Mouse (Mus musculus) induced T-regulatory cell, adult 2 months (primary cell): ENCODE results near the gene B4galt2.
A peak's percentile ranks its signal among the peaks of the same experiment; 100 is the strongest.

Experiments used
- DNase-seq: peaks from one replicate; pipeline ENCODE4 v3.0.0-alpha.2; 2012; ENCODE audit warnings: low read depth

Gene B4galt2

GRCm38 (mm10) chr4:117834845-117835530 lies 48.3 kb downstream of the B4galt2 start:
- peak; percentile 60 for DNase-seq

GRCm38 (mm10) chr4:117834457-117834844 lies 48.8 kb downstream of the B4galt2 start, which contains the start of gene Slc6a9:
Slc6a9 (plus strand) TSS chr4:117834506.
- DNase-seq = no peak

- no peak for DNase-seq
Observed at GRCm38 (mm10) chr4:117831920-117832691, 51.2 kb downstream of the B4galt2 start.

- no peak for DNase-seq
Observed at GRCm38 (mm10) chr4:117831499-117831898, 51.8 kb downstream of the B4galt2 start.

GRCm38 (mm10) chr4:117830801-117831200 lies 52.5 kb downstream of the B4galt2 start:
- DNase-seq = no peak

- DNase-seq = no peak
Observed at GRCm38 (mm10) chr4:117830124-117830551, 53.1 kb downstream of the B4galt2 start.

- DNase-seq = peak; percentile 46
Observed at GRCm38 (mm10) chr4:117829260-117830123, 53.8 kb downstream of the B4galt2 start.

GRCm38 (mm10) chr4:117828572-117829145 lies 54.6 kb downstream of the B4galt2 start:
- DNase-seq = no peak
